Mouse (Mus musculus): Measurements from ENCODE around the gene Gm3646.

Gm3646 gene

DNA sequence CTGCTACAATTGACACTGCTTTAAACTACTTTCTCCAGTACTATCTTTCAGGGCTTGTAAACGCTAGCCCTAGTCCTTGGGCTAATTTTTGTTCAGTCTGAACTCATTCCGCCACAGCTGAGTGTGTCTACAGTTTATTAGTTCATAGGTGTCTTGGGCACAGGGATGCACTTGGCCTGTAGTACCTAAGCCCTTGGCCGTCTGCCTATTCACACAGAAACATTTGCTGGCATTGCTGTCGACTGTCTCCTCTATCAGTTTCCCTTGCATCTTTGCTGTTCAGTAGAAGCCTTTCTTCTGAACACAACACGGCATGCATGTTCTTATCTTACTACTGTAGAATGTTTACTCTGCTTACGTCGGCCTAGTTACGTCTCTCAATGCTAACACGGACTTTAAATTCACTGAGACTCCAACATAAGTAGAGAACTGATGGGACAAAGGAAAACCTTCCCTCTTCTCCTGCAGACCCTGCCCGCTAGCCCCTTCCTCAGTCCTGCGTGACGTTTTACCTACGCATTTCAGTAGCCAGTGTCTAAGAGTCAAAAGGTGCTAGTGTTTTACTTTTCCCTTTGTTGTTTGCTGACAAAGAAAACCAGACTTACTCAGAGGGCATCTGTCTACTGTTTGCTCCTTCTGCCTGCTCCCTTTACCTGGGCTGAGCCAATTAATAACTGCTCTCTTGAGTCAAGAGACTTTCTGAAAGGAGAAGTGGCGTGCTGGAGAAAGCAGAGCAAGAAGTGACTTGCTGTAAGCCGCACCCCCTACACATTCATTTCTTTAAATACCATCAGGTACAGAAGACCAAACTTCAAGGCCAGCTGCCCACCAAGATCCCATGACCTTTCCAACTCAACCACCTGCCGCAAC is 25.8 kb downstream of the Gm3646 start:
- no peak for DNase-seq (ENCODE audit: low spot score in 2 of 2)

DNA sequence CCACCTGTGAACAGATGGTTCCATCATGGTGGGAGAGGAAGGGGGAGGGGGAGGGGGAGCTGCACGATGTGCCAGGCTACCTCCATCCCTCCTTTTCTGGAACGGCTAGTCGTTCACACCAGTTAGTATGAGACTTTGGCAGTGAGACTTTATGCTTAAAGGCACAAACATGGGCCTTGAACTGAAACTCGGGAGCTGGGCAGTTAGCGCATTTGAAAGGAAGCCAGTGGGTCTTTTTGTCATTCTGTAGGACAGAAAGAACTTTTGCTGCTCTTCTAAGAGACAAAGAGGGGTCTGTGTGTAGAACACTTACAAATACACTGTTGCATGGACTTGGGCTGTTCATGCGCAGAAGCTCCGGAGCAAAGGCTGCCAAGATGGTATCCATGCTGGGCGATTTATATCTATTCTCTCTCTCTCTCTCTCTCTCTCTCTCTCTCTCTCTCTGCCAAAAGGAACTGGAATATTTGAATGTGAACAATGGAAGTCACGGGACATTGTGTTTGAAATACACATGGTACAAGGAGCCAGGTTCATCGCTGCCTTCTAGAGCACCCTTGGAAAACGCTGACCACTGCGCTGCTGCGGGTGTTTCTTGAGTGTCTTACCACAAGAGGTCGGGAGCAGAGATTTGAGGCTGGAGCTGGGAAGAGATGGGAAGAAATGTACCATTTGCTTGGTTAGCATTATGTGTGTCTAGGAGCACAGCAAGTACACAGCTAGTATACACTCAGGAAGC is 31.0 kb downstream of the Gm3646 start:
- DNase-seq (ENCODE audit: low spot score in 2 of 2): peak in 1 of 2 experiments; percentile 44

DNA sequence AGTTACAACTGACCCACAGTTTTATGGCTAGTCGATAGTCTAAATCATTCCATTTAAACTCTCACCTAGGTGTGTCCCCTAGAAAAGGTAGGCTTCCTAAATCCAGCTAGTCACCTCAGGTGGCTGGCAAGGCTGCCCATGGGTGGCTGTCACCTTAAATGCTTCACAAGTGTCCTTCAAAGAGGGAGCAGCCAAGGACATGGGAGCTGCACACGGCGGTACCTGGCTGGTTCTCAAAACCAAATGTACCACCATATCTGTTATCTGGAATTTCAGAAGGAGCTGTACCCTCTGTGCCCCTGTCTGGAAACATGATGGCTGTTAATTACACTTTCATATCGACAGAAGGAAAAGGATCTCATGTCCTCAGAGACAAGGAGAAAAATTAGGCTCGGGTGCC is 31.6 kb downstream of the Gm3646 start:
- no peak for DNase-seq (ENCODE audit: low spot score in 2 of 2)

DNA sequence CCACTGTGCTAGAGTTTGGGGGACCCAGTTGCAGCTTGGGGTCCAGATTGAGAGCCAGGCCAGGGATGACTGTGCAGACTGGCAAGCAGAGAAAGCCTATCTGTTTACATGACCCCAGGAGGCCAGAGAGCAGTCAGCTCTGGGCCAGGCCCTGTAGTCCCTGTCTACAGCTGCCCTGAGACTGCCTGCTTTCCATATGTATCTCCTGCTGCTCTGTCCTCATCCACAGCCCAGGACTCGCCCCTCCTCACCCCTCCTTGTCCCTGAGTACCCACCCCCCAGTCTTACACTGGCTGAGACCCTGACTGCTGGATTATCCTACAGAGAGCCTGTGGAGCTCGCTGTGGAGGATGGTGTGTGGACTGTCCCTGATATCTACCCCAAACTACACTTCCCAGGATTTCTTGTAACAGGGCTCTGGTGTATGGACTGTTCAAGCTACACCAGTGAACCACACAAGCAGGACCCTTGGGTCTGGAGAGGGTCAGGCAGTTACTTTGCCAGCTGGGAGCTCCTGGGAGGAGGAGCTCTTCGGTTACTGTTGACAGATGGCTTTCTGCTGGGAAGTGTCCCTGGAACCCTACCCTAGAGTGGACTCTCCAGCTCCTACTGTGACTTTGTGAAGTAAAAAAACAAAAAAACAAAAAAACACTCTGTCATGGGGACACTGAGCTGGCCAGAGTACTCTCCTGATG is 32.6 kb downstream of the Gm3646 start:
- no peak for DNase-seq (ENCODE audit: low spot score in 2 of 2)

DNA sequence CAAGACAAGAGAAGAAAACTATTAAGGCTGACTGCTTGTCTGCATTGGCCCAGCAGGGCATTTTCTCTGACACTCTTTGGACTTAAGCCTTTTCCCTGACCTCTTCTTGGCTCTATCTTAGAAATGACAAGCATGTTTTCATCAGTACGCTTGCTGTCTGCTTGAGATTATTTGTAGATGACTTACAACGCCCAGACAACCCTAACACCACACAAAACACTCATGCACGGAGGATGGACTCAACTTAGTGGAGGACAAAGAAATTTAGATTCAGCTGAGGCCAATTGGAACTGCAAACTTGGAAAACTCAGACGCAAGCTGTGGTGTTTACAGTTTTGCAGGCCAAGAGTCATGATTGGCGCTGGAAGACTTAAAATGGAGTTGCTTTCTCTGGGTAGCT is 34.7 kb downstream of the Gm3646 start:
- no peak for DNase-seq (ENCODE audit: low spot score in 2 of 2)

DNA sequence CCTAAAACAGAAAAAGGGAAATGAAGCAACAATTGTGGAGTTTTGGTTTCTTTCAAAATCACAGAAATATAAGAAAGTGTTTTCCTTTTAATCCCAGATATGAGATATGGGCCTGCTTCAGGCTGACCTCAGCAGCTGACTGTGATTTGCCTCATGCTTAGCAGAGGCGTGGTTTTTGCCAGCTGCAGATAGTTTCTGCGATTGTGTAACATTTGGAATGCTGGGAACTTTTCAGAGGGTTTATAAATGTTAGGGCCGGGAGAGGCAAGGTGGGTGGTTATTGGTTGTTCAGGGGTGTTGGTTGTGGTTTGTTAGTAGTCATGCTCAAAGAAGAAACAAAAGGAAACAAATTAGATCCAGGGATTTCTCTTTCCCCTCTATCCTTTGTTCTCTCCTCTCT is 37.1 kb downstream of the Gm3646 start:
- no peak for DNase-seq (ENCODE audit: low spot score in 2 of 2)

DNA sequence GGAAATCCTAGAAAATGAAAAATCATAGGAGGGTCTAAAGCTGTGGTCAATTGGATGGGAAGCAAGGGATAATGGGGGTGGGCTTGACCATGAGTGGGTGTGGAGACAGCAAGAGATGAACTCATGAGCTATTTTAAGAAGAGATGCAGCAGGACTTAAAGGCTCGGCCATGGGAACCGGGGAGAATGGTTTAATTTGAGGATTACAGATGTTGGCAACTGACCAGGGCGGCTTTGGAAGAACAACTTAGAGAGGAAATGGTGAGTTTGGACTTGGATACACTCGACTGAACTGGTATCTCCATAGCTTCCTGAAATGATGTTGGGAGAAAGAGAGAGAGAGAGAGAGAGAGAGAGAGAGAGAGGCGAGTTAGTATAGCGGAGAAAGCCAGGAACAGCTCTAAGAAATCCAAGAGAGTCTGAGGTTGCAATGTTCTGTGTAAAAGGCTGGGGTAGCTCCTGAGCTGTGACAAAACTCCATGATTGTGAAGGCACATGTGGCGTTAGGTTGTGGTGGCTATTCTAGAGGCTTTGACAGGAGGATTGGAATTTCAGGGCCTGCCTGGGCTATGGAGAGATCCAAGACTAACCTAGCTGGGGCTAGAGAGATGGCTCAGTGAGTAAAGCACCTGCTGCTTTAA is 39.2 kb downstream of the Gm3646 start:
- no peak for DNase-seq (ENCODE audit: low spot score in 2 of 2)

DNA sequence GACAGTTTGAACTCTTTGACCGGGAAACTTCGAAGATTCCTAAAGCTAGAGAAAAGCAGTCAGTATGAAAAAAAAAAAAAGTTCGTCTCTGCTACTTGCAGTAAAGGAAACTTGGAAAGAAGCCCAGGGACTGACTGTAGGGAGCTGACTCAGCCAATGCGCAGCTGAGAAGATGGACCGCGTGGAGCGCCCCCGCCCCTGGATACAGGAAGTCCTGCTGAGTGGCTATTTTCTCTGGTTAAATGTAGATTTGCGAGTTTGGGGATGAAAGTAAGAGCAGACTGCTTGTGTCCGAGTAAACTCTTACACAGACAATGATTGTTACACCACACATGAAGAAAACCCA is 43.1 kb downstream of the Gm3646 start:
- peak; percentile 47 to 67 for DNase-seq (ENCODE audit: low spot score in 2 of 2)

DNA sequence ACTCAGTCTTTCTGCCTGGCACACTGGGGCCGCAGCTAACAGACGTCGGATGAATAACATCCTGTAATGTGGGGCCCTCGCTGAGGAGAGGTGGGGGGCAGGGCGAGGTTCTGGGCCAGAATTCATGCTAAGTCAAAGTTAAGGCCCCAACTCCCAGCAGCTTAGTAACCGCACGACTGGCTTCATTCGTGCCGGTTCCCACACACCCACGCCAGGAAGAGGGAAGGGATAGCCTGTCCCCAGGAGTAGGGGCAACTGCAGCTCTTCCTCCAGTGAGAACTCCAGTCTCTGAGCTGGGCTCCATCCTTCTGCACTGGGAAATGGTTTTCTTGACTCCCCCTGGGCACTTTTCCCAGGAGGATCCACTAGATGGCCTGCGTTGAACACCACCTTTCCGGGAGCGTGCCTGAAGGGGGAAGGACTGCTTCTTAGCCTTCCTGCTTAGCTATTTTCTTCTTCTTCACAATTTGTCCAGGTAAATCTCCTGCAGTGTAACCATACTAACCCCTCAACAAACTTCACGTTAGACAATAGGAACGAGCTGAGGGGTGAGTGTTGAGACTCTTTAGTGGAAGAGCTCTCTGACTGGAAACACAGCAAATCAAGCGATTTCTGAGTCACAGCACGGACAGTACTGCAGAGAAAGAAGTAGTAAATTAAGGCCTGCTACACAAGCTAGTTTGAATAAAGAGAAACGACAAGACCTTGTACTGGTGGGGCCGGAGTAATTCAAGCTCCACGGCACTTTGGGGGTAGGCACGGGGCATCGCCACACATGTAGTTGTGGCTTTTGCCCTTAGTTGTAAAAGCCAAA is 43.7 kb downstream of the Gm3646 start:
- DNase-seq (ENCODE audit: low spot score in 2 of 2): peak; percentile 25 to 67

DNA sequence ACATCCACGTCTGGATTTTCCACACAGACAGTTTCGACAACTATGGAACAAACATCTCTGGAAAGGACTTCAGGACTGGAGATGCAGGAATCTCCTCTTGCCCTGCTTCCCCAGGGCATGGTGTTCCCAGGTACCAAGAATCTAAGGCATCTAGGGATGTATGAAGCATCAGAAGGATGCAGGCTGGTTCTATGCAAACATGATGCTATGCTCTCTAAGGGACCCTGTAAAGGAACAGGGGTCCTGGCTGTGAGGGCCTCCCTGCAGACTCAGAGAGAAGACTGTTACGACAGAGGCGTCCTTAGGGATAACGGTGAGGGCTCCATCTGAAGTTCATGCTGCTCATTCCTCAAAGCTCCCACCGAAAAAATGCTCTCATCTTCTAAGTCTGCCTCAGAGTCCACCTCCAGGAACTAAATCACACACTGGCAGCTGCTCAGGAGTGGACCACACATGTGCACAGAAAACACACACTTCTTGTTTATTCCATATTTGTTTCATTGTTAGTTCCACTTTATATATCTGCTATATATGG is 44.9 kb downstream of the Gm3646 start:
- DNase-seq (ENCODE audit: low spot score in 2 of 2): no peak

DNA sequence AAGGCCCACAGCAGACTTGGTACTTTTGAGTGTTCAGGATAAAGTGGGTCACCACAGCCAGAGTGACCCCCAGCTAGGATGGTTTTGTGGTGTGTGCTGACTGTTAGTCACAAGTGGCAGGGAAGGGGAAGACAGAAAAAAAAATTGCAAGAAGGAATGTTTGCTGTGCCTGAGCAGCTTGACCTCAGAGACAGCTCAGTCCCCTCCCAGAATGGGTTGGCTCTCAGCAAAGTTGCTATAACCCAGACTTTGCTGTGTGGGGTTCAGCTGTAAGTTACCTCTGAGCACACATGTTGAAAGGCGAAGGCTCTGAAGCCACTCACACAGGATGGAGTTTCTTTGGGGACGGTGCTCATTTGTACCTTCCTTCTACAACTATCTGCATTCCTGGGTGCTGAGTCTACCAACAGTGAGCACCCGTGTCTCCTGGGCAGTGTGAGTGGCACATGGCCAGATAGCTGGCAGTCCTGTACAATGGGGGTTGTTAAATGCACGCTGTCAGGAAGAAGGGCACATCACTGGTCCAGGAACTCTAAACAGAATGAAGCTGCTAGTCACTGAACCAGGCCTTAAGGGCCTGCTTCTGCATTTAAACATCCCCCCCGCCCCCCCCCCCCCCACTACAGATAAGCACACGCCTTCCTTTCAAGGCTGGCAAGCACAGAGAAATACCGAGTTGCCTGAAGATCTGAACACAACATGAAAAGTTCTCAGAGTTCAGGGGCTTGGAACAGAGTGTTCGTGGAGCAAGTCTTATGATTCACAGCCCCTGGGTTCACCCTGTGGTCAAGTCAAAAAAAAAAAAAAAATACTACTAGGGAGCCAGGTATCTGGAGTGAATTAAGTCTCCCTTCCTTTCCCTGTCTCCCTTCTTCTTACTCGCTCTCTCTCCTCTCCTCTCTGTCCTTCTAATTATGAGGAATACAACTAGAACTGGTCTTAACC is 45.6 kb downstream of the Gm3646 start:
- no peak for DNase-seq (ENCODE audit: low spot score in 2 of 2)

DNA sequence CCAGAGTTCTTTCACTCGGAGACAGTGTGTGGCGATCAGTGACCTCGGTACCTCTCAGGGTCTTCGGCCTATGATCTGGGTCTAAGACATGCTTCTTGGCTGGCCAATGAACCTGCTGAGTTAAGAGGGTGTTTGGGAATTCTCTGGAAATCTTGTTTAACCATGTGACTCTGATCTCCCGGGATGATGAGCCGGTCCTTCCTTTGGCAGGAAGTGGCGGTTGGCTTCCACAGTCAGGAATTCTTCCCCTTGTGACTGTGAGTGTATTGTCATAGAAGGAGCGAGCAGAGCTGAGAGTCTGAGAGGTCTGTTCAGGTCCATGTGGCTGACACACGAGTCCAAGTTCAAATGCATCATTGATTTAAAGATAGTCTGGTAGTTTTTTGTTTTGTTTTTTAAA is 46.9 kb downstream of the Gm3646 start:
- no peak for DNase-seq (ENCODE audit: low spot score in 2 of 2)

DNA sequence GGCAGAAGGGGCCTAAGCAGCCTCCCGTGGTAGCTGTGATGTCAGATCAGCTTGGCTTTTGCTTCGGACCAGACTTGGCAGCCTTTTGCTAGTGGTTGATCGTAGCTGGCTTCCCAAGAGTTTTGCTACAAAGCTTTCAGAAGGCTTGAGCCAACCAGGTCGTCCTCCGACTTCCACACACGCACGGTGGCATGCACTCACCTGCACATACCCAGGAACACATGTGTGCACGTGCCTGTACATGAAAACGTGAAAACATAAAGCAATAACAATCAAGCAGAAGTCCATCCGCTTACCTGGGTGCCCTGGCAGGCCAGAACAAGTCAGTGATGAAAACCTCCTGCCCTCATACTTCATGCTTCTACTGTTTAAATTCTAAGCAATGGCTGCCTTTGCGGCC is 48.2 kb downstream of the Gm3646 start:
- no peak for DNase-seq (ENCODE audit: low spot score in 2 of 2)

DNA sequence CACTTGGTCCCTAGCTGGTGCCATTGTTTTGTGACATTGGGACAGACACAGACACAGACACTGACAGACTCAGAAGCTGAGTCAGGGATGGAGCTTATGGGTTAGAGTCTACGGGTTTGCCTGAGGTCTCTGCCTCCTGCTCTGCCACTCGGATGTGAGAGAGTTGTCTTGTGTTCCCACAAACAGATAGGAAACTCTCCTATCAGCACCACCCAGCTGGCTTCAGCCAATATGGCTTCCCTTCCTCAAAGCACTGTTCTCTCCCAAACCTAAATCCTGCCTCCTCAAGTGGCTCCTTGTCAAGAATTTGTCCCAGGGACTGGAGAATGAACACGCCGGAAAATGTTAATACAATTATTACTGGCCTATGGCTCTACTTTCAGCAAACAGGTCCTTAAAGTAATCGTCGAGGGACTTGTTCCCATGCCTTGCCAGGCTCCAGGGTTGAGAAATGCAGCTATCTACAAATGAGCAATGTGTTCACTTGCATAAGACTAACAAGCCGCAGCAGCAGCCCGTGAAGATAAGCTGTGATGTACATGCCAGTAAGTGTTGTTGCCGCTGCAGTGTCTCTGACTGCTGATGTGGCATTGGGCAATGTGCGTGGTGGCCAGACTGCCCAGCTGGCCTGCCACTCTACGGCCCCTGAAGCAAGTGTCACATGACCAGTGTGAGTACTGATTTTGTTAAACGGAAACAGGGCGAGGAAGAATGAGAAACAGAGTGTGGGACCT is 50.7 kb downstream of the Gm3646 start:
- DNase-seq (ENCODE audit: low spot score in 2 of 2): peak; percentile 41 to 67

All from spleen, postnatal 4 days (tissue).